Mouse (Mus musculus) liver, embryonic 14.5 days (tissue): ENCODE measurements around the gene Clec3b. TPM values are rescaled to one million over a fixed set of nuclear protein-coding genes. Genes with fewer than 3 reads are reported as not detected.

ENCODE experiments used
- ATAC-seq: fragments of 200-750 bp; cut with Nextera tagmentation; 2 replicates; pipeline ENCODE4 v1.8.0; 2017; ENCODE audit warnings: moderate number of reproducible peaks, mild to moderate bottlenecking, moderate library complexity; ENCODE audit not compliant: insufficient read depth
- DNase-seq, 3 experiments: peaks; one replicate each; pipeline ENCODE4 v3.0.0-alpha.2; 2012 to 2013; ENCODE audit warnings: low read depth in 3 of 3, low spot score in 3 of 3
- H3K27ac ChIP-seq: fragments of 300-500 bp; sonication (generic); 2 replicates; pipeline ENCODE4 v1.5.1; 2014; ENCODE audit warnings: moderate library complexity, mild to moderate bottlenecking, control low read depth, inconsistent platforms
- H3K27me3 ChIP-seq: fragments of 300-500 bp; sonication (generic); 2 replicates; pipeline ENCODE4 v1.6.1; 2014; ENCODE audit warnings: mild to moderate bottlenecking, low read length, moderate library complexity; ENCODE audit not compliant: control insufficient read depth, insufficient read depth
- H3K36me3 ChIP-seq: fragments of 300-500 bp; sonication (generic); replicated peaks from 2 replicates; pipeline ENCODE4 v1.6.1; 2014; ENCODE audit warnings: low read depth; ENCODE audit not compliant: control insufficient read depth, insufficient read depth
- H3K4me1 ChIP-seq, 2 experiments: fragments of 200-500 bp in 1 of 2; fragments of 300-500 bp in 1 of 2; sonication (generic) in 1 of 2; replicated peaks; 2 replicates each; pipeline ENCODE4 v1.6.1; 2012 to 2014; ENCODE audit warnings: antibody characterized with exemption in 1 of 2, inconsistent platforms in 1 of 2, low read length in 1 of 2; ENCODE audit not compliant: control insufficient read depth in 2 of 2, insufficient read depth in 2 of 2
- H3K4me2 ChIP-seq: fragments of 300-500 bp; sonication (generic); 2 replicates; pipeline ENCODE4 v1.6.1; 2014; ENCODE audit warnings: low read depth, mild to moderate bottlenecking, control low read depth, moderate library complexity
- H3K4me3 ChIP-seq, 2 experiments: fragments of 200-500 bp in 1 of 2; fragments of 300-500 bp in 1 of 2; sonication (generic) in 1 of 2; 2 replicates each; pipeline ENCODE4 v1.5.1; 2012 to 2014; ENCODE audit warnings: low read depth in 2 of 2, low read length in 2 of 2, mild to moderate bottlenecking in 2 of 2, control low read depth in 1 of 2, inconsistent platforms in 1 of 2, moderate library complexity in 1 of 2; ENCODE audit not compliant: insufficient read depth in 1 of 2
- H3K9ac ChIP-seq: fragments of 300-500 bp; sonication (generic); replicated peaks from 2 replicates; pipeline ENCODE4 v1.6.1; 2014; ENCODE audit warnings: mild to moderate bottlenecking, control low read depth, moderate library complexity
- H3K9me3 ChIP-seq: fragments of 300-500 bp; sonication (generic); 2 replicates; pipeline ENCODE4 v1.6.1; 2016; ENCODE audit warnings: low read length, mixed read lengths; ENCODE audit not compliant: control insufficient read depth
- CTCF ChIP-seq: IDR thresholded peaks from 2 replicates; pipeline ENCODE4 v1.5.1; 2016; ENCODE audit warnings: antibody characterized with exemption, low read depth, control low read depth
- EP300 ChIP-seq: IDR thresholded peaks from 2 replicates; pipeline ENCODE4 v1.6.1; 2016; ENCODE audit warnings: antibody characterized with exemption, low read depth
- WGBS: fragments of 180-500 bp; shearing (Covaris S2); extraction: QIAGEN DNeasy Blood & Tissue Kit; methylation state at CpG from one replicate; pipeline ENCODE4 v1.1.7; 2014; ENCODE audit not compliant: insufficient replicate concordance; 5-methylcytosine and 5-hydroxymethylcytosine counted together
- polyA plus RNA-seq, 2 experiments: library from polyadenylated mRNA; depleted of rRNA in 1 of 2; stranded (reverse) in 1 of 2; unstranded in 1 of 2; fragments of >200 nt; fragmentation: Nextera tagmentation in 1 of 2; extraction: Ambion mirVana in 1 of 2; gene quantifications; 2 replicates each; pipeline versions ENCODE4 v1.2.1 to v1.2.3; 2012 to 2014

Gene Clec3b
- polyA plus RNA-seq, 2 experiments = 0.22 TPM; not detected in 1

- Histone ChIP-seq H3K36me3 (no peaks in the 10 kb centered on the region), H3K4me3 (no peak overlapping the region), H3K27ac (no peak overlapping the region), H3K9me3 (no peaks in the 10 kb centered on the region), H3K4me2 (no peak overlapping the region), H3K9ac (no peak overlapping the region), H3K4me1 (no peaks in the 10 kb centered on the region), H3K27me3 (no peaks in the 10 kb centered on the region)
- 45% methylated on average over 2 of the region's 2 CpGs for WGBS
- ATAC-seq (no peak), DNase-seq (no peak)
- TF ChIP-seq EP300 (no peak), CTCF (no peak)
These were observed 11.0 kb downstream of the Clec3b start for GRCm38 (mm10) chr9:123161792-123162191.

GRCm38 (mm10) chr9:123162985-123163694 is 12.4 kb downstream of the Clec3b start:
- H3K27me3 ChIP-seq = no peaks in the 10 kb centered on the region
- 74% methylated on average over 4 of the region's 4 CpGs for whole genome bisulfite sequencing
- no peak overlapping the region for H3K4me2 ChIP-seq
- no peak overlapping the region for H3K27ac ChIP-seq
- H3K9me3 ChIP-seq = no peaks in the 10 kb centered on the region
- no peaks in the 10 kb centered on the region for H3K36me3 ChIP-seq
- TF ChIP-seq CTCF (no peak), EP300 (no peak)
- ATAC-seq (no peak; the same call in 1 of the 2 replicates), DNase-seq (peak in 1 of 3 experiments; percentile 13)
- H3K4me1 ChIP-seq = no peaks in the 10 kb centered on the region
- H3K4me3 ChIP-seq = no peak overlapping the region
- no peak overlapping the region for H3K9ac ChIP-seq

GRCm38 (mm10) chr9:123165781-123166443 is 15.2 kb downstream of the Clec3b start:
- no peak for DNase-seq
- no peak for ATAC-seq
- H3K27me3 ChIP-seq = no peaks in the 10 kb centered on the region

GRCm38 (mm10) chr9:123173760-123174159 is 23.0 kb downstream of the Clec3b start:
- DNase-seq (no peak), ATAC-seq (no peak)
- Histone ChIP-seq H3K9ac (no peak overlapping the region), H3K36me3 (no peaks in the 10 kb centered on the region), H3K4me2 (no peak overlapping the region), H3K9me3 (no peaks in the 10 kb centered on the region), H3K4me1 (no peaks in the 10 kb centered on the region), H3K27me3 (no peaks in the 10 kb centered on the region), H3K4me3 (no peak overlapping the region), H3K27ac (no peak overlapping the region)
- 45% methylated on average over 6 of the region's 6 CpGs for WGBS
- TF ChIP-seq CTCF = no peak
- no peak for TF ChIP-seq EP300

More at GRCm38 (mm10) chr9:123165781-123166443, 15.2 kb downstream of the Clec3b start:
- H3K4me1 ChIP-seq = no peaks in the 10 kb centered on the region
- no peaks in the 10 kb centered on the region for H3K9me3 ChIP-seq
- no peaks in the 10 kb centered on the region for H3K36me3 ChIP-seq
- no peak overlapping the region for H3K4me3 ChIP-seq
- no peak overlapping the region for H3K9ac ChIP-seq
- 71% methylated on average over 3 of the region's 3 CpGs for WGBS
- no peak overlapping the region for H3K4me2 ChIP-seq
- H3K27ac ChIP-seq = no peak overlapping the region
- no peak for TF ChIP-seq CTCF
- no peak for TF ChIP-seq EP300

GRCm38 (mm10) chr9:123174356-123174755 is 23.6 kb downstream of the Clec3b start:
- DNase-seq (no peak), ATAC-seq (no peak)
- Histone ChIP-seq H3K4me1 (no peaks in the 10 kb centered on the region), H3K4me2 (no peak overlapping the region), H3K27ac (no peak overlapping the region), H3K4me3 (no peak overlapping the region), H3K9me3 (no peaks in the 10 kb centered on the region), H3K9ac (no peak overlapping the region), H3K36me3 (no peaks in the 10 kb centered on the region), H3K27me3 (no peaks in the 10 kb centered on the region)
- WGBS = 58% methylated on average over 4 of the region's 4 CpGs
- TF ChIP-seq CTCF (no peak), EP300 (no peak)
